Mouse (Mus musculus) embryonic facial prominence, embryonic 12.5 days (tissue): ENCODE data around the gene Foxj2. TPM values are rescaled to one million over a fixed set of nuclear protein-coding genes. Genes with fewer than 3 reads are reported as not detected.

ENCODE experiments used
- ATAC-seq: fragments of 200-750 bp; cut with Nextera tagmentation; 2 replicates; pipeline ENCODE4 v1.8.0; 2017; ENCODE audit not compliant: insufficient number of reproducible peaks, insufficient read depth, low FRiP score, low TSS enrichment
- H3K27ac ChIP-seq: fragments of 300-500 bp; sonication (generic); 2 replicates; pipeline ENCODE4 v1.5.1; 2016; ENCODE audit warnings: mild to moderate bottlenecking
- H3K27me3 ChIP-seq: fragments of 300-500 bp; sonication (generic); 2 replicates; pipeline ENCODE4 v1.6.1; 2016; ENCODE audit warnings: mild to moderate bottlenecking, moderate library complexity
- H3K36me3 ChIP-seq: fragments of 300-500 bp; sonication (generic); 2 replicates; pipeline ENCODE4 v1.6.1; 2016; ENCODE audit warnings: mild to moderate bottlenecking
- H3K4me1 ChIP-seq: fragments of 300-500 bp; sonication (generic); 2 replicates; pipeline ENCODE4 v1.6.1; 2016
- H3K4me2 ChIP-seq: fragments of 300-500 bp; sonication (generic); replicated peaks from 2 replicates; pipeline ENCODE4 v1.6.1; 2016; ENCODE audit warnings: mild to moderate bottlenecking, moderate library complexity
- H3K4me3 ChIP-seq: fragments of 300-500 bp; sonication (generic); 2 replicates; pipeline ENCODE4 v1.5.1; 2016; ENCODE audit warnings: mild to moderate bottlenecking
- H3K9ac ChIP-seq: fragments of 300-500 bp; sonication (generic); 2 replicates; pipeline ENCODE4 v1.6.1; 2016; ENCODE audit warnings: mild to moderate bottlenecking, moderate library complexity
- H3K9me3 ChIP-seq: fragments of 300-500 bp; sonication (generic); 2 replicates; pipeline ENCODE4 v1.6.1; 2016; ENCODE audit warnings: mild to moderate bottlenecking, moderate library complexity
- WGBS: fragments of 180-500 bp; shearing (Covaris S2); methylation state at CpG from one replicate; pipeline ENCODE4 v1.1.7; 2016; 5-methylcytosine and 5-hydroxymethylcytosine counted together
- microRNA-seq: library from miRNA; unstranded; fragments of <30 nt; microRNA quantifications from one replicate; pipeline ENCODE4, GENCODE M21; 2017
- polyA plus RNA-seq: library from polyadenylated mRNA; unstranded; fragments of >200 nt; fragmentation: Nextera tagmentation; extraction: Ambion mirVana; gene quantifications from 2 replicates; pipeline ENCODE4 v1.2.1, GENCODE M21; 2016

Gene Foxj2
- polyA plus RNA-seq, 1 experiment from 2014 or later = 6.7 TPM

DNA sequence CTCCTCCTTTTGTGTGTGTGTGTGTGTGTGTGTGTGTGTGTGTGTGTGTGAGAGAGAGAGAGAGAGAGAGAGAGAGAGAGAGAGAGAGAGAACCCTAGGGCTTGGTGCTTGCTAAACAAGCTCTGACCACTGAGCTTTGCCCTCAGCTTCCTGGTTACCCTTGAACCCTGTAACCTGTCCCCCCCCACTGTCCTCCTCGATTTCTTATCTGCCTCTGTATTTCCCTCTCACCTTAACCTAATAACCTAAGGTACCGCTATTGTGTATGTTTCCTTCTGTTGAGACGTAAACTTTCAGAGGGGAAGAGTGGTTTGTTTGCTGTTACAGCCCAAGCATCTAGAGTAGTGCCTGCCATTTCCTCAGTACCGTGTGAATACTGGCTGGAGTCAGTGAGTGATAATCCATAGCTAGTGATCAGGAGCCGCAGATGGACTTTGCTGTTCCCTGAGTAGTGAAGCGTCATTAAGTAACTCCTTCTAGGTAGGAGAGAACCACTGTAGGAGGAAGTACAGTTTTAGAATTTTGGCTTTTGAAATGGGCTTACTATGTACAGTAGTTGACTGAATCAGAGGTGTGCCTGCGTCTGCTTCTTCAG lies 59.5 kb downstream of the Foxj2 start:
- ATAC-seq = no peak
- Histone ChIP-seq H3K9me3 (no peaks in the 10 kb centered on the region), H3K4me1 (peaks cover 4% of the 10 kb centered on the region), H3K36me3 (peaks cover 39% of the 10 kb centered on the region), H3K4me2 (no peak overlapping the region), H3K27ac (no peak overlapping the region), H3K9ac (no peak overlapping the region), H3K4me3 (no peak overlapping the region), H3K27me3 (no peaks in the 10 kb centered on the region)
- WGBS = 92% methylated on average over 7 of the region's 7 CpGs

DNA sequence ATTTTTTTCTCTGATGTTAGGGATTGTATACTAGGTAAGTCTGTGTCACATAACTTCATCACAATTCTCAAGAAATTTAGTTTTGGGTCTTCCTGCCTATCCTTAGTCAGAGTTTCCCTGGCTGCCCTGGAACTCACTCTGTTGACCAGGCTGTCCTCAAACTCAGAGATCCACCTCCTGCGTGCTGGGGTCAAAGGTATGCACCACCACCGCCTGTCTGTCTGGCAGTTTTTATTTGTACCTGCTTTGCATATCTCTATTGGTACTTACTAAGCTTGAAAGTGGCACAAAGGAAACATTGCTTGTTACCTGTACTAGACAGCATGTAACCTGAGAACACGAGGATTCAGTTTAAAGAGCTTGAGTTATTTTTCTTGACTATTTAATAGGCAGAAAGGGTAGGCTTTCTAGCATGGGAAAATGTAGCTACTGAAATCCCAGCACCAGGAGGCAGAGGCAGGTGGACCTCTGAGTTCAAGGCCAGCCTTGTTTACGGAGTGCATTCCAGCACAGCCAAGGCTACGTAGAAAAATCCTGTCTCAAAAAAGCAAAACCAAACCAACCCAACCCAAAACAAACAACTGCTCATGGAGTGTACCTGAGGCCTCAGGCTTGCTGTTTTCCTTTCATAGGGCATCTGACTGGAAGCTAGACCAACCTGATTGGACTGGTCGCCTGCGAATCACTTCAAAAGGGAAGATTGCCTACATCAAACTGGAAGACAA lies 60.2 kb downstream of the Foxj2 start:
- no peak overlapping the region for H3K4me2 ChIP-seq
- H3K9ac ChIP-seq = no peak overlapping the region
- H3K4me1 ChIP-seq = peaks cover 4% of the 10 kb centered on the region
- no peaks in the 10 kb centered on the region for H3K27me3 ChIP-seq
- 91% methylated on average over 7 of the region's 7 CpGs for WGBS
- H3K27ac ChIP-seq = no peak overlapping the region
- ATAC-seq = no peak
- H3K36me3 ChIP-seq = peaks cover 46% of the 10 kb centered on the region
- no peak overlapping the region for H3K4me3 ChIP-seq
- H3K9me3 ChIP-seq = no peaks in the 10 kb centered on the region

DNA sequence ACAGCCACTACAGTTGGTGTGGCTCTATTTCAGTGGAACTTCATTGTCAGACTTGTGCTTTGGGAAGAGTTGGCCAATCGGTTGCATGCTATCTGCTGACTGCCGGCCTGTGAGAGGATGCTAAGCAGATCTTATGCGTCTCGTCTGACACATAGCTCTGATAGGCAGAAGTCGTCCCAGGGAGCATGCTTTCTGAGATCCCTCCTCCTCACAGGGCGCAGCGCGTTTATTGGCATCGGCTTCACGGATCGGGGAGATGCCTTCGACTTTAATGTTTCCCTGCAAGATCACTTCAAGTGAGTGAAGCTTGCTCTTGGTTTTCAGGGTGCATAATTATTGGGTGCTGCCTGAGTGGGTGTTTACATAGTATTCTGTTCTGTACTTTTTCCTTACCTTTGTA lies 61.6 kb downstream of the Foxj2 start:
- no peaks in the 10 kb centered on the region for H3K9me3 ChIP-seq
- H3K27me3 ChIP-seq = no peaks in the 10 kb centered on the region
- H3K4me2 ChIP-seq = no peak overlapping the region
- no peaks in the 10 kb centered on the region for H3K4me1 ChIP-seq
- no peak overlapping the region for H3K27ac ChIP-seq
- H3K4me3 ChIP-seq = no peak overlapping the region
- no peak for ATAC-seq
- peaks cover 55% of the 10 kb centered on the region for H3K36me3 ChIP-seq
- WGBS = 90% methylated on average over 12 of the region's 12 CpGs
- H3K9ac ChIP-seq = no peak overlapping the region

DNA sequence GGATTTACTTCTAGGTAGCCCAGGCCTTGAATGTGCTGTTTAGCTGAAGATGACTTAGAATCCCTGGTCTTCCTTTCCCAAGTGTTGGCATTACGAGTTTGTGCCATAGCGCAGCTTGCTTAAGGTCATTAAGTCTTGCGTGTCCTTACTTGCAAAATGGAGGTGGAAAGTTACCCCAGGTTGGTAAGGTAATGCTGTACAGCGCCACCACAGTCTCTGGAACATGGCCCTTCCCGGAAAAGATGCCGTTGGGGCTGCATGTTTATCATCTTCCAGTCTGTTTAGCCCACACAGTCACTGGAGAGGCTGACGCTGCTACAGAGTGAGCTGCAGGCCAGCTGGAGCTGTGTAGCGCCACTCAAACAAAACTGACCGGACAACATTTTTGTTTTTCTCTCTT lies 63.9 kb downstream of the Foxj2 start:
- no peak for ATAC-seq
- no peak overlapping the region for H3K4me3 ChIP-seq
- H3K27ac ChIP-seq = no peak overlapping the region
- no peak overlapping the region for H3K4me2 ChIP-seq
- peaks cover 75% of the 10 kb centered on the region for H3K36me3 ChIP-seq
- no peak overlapping the region for H3K9ac ChIP-seq
- no peaks in the 10 kb centered on the region; the same call in 1 of the 2 replicates for H3K9me3 ChIP-seq
- H3K4me1 ChIP-seq = no peaks in the 10 kb centered on the region
- no peaks in the 10 kb centered on the region for H3K27me3 ChIP-seq
- 90% methylated on average over 9 of the region's 9 CpGs for WGBS

DNA sequence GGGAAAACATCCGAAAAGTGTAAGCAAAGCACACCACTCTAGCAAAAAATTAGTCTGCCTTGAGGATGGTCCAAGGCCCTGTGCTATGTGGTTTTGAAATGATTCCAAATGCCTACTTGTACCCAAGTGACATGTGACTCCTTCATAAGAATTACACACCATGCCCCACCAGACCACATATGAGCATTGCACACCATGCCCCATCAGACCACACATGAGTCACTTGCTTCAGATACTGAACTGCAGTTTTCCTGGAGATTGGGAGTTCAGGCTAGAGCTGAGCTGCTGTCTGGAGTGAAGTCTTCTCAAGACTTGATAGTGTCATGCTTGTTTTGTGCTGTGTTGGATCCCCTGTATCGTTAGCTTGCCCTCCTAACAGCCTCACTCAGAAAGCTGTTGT lies 69.9 kb downstream of the Foxj2 start:
- Histone ChIP-seq H3K4me2 (no peak overlapping the region), H3K27me3 (no peaks in the 10 kb centered on the region), H3K36me3 (peaks cover 61% of the 10 kb centered on the region), H3K4me1 (no peaks in the 10 kb centered on the region), H3K9ac (no peak overlapping the region), H3K4me3 (no peak overlapping the region), H3K9me3 (no peaks in the 10 kb centered on the region; the same call in 1 of the 2 replicates), H3K27ac (no peak overlapping the region)
- ATAC-seq = no peak
- 91% methylated on average over 2 of the region's 2 CpGs for WGBS

DNA sequence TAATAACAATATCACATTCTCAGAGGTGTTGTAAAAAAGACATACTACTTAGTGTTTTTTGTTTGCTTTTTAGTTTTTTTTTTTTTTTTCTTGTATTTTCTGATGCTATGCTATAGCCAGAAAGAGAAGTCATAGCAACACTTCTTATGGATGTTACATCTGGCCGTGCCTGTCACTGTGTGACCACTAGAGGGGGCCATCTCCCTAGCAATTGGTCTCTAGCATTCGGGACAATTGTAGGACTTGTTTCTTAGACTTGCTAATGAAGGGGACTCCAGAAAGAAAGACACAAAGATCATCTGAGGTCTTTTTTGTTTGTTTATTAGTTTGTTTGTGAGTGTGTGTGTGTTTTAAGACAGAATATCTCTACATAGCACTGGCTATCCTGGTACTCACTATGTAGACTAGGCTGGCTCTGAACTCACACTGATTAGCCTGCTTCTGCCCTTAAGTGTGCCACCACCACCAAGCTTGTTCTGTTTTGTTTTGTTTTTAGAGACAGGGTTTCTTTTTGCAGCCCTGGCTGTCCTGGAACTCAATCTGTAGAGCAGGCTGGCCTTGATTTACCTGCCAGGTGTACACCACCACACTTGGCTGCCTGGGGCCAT lies 72.8 kb downstream of the Foxj2 start:
- no peak overlapping the region for H3K4me2 ChIP-seq
- no peaks in the 10 kb centered on the region for H3K27me3 ChIP-seq
- H3K9me3 ChIP-seq = no peaks in the 10 kb centered on the region; the same call in 1 of the 2 replicates
- H3K9ac ChIP-seq = no peak overlapping the region
- H3K4me1 ChIP-seq = no peaks in the 10 kb centered on the region
- ATAC-seq = no peak
- WGBS = 14% methylated on average over 2 of the region's 2 CpGs
- H3K4me3 ChIP-seq = no peak overlapping the region
- H3K36me3 ChIP-seq = peaks cover 38% of the 10 kb centered on the region
- no peak overlapping the region for H3K27ac ChIP-seq

Small RNA genes within 50 kb of the gene (microRNA-seq; reads per million reads assigned to microRNA genes)
- not detected for gene Mir7231

Other genes starting within 250 kb of the Foxj2 start
- 1.7 and 2.0 TPM in 2 replicates for gene Apobec1, start 217.5 kb upstream of the Foxj2 start, polyA plus RNA-seq
- gene Gdf3, start 209.8 kb upstream of the Foxj2 start, polyA plus RNA-seq = 0.14 TPM in 1 of 2 replicates, not detected in the other
- 0.34 TPM in 1 of 2 replicates, not detected in the other for gene Dppa3, start 193.5 kb upstream of the Foxj2 start, polyA plus RNA-seq
- 0.33 and 0.59 TPM in 2 replicates for gene Nanog, start 112.4 kb upstream of the Foxj2 start, polyA plus RNA-seq
- gene Slc2a3, start 18.3 kb upstream of the Foxj2 start, polyA plus RNA-seq = 31.5 and 32.7 TPM in 2 replicates
- gene C3ar1, start 36.2 kb downstream of the Foxj2 start, polyA plus RNA-seq = 2.3 and 2.5 TPM in 2 replicates
- 59.6 and 65.4 TPM in 2 replicates for gene Necap1, start 54.6 kb downstream of the Foxj2 start, polyA plus RNA-seq
- 0.90 and 0.93 TPM in 2 replicates for gene Clec4a1, start 101.9 kb downstream of the Foxj2 start, polyA plus RNA-seq
- gene Clec4a3, start 132.6 kb downstream of the Foxj2 start, polyA plus RNA-seq = 0.50 and 0.79 TPM in 2 replicates
- gene Clec4a4, start 170.5 kb downstream of the Foxj2 start, polyA plus RNA-seq = not detected in 2 replicates
- not detected in 2 replicates for gene Clec4b1, start 230.0 kb downstream of the Foxj2 start, polyA plus RNA-seq